In the genomic region with DNA sequence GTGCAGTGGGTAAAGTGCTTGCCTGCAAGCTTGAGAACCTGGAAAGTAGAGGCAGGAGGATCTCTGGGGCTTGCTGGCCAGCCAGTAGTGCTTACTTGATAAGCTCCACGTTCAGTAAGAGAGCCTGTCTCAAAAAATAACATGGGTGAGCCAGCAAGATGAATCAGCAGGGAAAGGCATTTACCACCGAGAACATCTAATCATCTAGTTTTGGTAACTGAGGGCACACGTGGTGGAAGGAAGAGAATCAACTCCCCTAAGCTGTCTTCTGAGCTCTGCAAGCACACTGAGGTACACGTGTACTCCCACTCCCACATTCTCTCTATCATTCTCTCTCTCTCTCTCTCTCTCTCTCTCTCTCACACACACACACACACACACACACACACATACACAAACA, we compare ENCODE assay signal across 10 mouse cellular contexts.
"Had no signal": no experiment of that assay in that cellular context is flagged by ENCODE, and none has a peak within 500 bp of the region (broad histone marks: within the 10 kb centered on the region; RNA-seq: fewer than 3 reads in every experiment).

No protein-coding gene starts in this region.

- H3K27me3 ChIP-seq: limb, embryonic 12.5 days; liver, embryonic 12.5 days; lung, embryonic 15.5 days; neural tube, embryonic 12.5 days had no signal

- H3K9me3 ChIP-seq: limb, embryonic 12.5 days; liver, embryonic 12.5 days; lung, embryonic 15.5 days; neural tube, embryonic 12.5 days had no signal

- H3K27ac ChIP-seq: kidney, postnatal 0 days; layer of hippocampus, adult 2 months; limb, embryonic 12.5 days; liver, embryonic 12.5 days; macrophage; neural tube, embryonic 12.5 days had no signal

- H3K9ac ChIP-seq: limb, embryonic 12.5 days; liver, embryonic 12.5 days; lung, embryonic 15.5 days; neural tube, embryonic 12.5 days had no signal

- ATAC-seq: liver, embryonic 12.5 days had no signal

- H3K4me3 ChIP-seq: layer of hippocampus, adult 2 months; limb, embryonic 12.5 days; liver, embryonic 12.5 days; lung, embryonic 15.5 days; neural tube, embryonic 12.5 days had no signal

- H3K4me1 ChIP-seq: limb, embryonic 12.5 days; neural tube, embryonic 12.5 days had no signal

- DNase-seq: lung, postnatal 14 days; midbrain, embryonic 14.5 days; thymus, postnatal 4 days had no signal

- H3K4me2 ChIP-seq: limb, embryonic 12.5 days; liver, embryonic 12.5 days; lung, embryonic 15.5 days; neural tube, embryonic 12.5 days had no signal
